Comparison of ENCODE assay signal across 11 mouse cellular contexts in genomic region chr12:89041429-89042107, GRCm38 (mm10).
DNase-seq lines count a peak whose midpoint lies in the region; ATAC-seq and TF ChIP-seq lines count a peak whose summit lies in the region.
"Had no signal": no experiment of that assay in that cellular context is flagged by ENCODE, and none has a peak within 500 bp of the region (broad histone marks: within the 10 kb centered on the region; RNA-seq: fewer than 3 reads in every experiment).

No protein-coding gene starts in this region.

- H3K4me1 ChIP-seq in kidney, embryonic 16.5 days (ENCODE audit: insufficient read depth, low read length): no peaks in the 10 kb centered on the region
- H3K4me1 ChIP-seq in embryonic facial prominence, embryonic 11.5 days (ENCODE audit: control insufficient read depth, insufficient read depth, low read length): no peaks in the 10 kb centered on the region
- peaks cover 6% of the 10 kb centered on the region for H3K4me1 ChIP-seq in midbrain, embryonic 13.5 days (replicated peaks)
- H3K4me1 ChIP-seq in heart, adult 2 months (ENCODE audit: control insufficient read depth, insufficient read depth, low read length): no peaks in the 10 kb centered on the region
- H3K4me1 ChIP-seq: limb, embryonic 15.5 days had no signal

- intact Hi-C loops in heart, adult 2 months (cut with DNase I): no loop called here

- no peak overlapping the region for H3K9ac ChIP-seq in kidney, embryonic 16.5 days (replicated peaks; ENCODE audit: low read length)
- no peak overlapping the region for H3K9ac ChIP-seq in embryonic facial prominence, embryonic 11.5 days (replicated peaks; ENCODE audit: low read length)
- no peak overlapping the region for H3K9ac ChIP-seq in midbrain, embryonic 13.5 days (replicated peaks)
- H3K9ac ChIP-seq in heart, adult 2 months (ENCODE audit: low read depth, low read length): no peak overlapping the region
- H3K9ac ChIP-seq: limb, embryonic 15.5 days had no signal

- H3K36me3 ChIP-seq in kidney, embryonic 16.5 days (ENCODE audit: insufficient read depth, low read length): no peaks in the 10 kb centered on the region
- no peaks in the 10 kb centered on the region for H3K36me3 ChIP-seq in embryonic facial prominence, embryonic 11.5 days (replicated peaks; ENCODE audit: control insufficient read depth, insufficient read depth, low read depth, low read length)
- H3K36me3 ChIP-seq in midbrain, embryonic 13.5 days: no peaks in the 10 kb centered on the region
- no peaks in the 10 kb centered on the region for H3K36me3 ChIP-seq in heart, adult 2 months (ENCODE audit: control insufficient read depth, insufficient read depth, low read length)
- H3K36me3 ChIP-seq: limb, embryonic 15.5 days had no signal

- no peak overlapping the region for H3K4me3 ChIP-seq in kidney, embryonic 16.5 days (ENCODE audit: low read length)
- H3K4me3 ChIP-seq in embryonic facial prominence, embryonic 11.5 days (ENCODE audit: low read depth, low read length): no peak overlapping the region
- no peak overlapping the region for H3K4me3 ChIP-seq in midbrain, embryonic 13.5 days (replicated peaks)
- no peak overlapping the region for H3K4me3 ChIP-seq in heart, adult 2 months
- H3K4me3 ChIP-seq: limb, embryonic 15.5 days had no signal

- H3K27me3 ChIP-seq in kidney, embryonic 16.5 days (ENCODE audit: insufficient read depth, low read length): no peaks in the 10 kb centered on the region
- no peaks in the 10 kb centered on the region for H3K27me3 ChIP-seq in embryonic facial prominence, embryonic 11.5 days (ENCODE audit: control insufficient read depth, insufficient read depth, low read length)
- H3K27me3 ChIP-seq in midbrain, embryonic 13.5 days: no peaks in the 10 kb centered on the region
- no peaks in the 10 kb centered on the region for H3K27me3 ChIP-seq in heart, adult 2 months (ENCODE audit: control insufficient read depth, insufficient read depth, low read length)
- H3K27me3 ChIP-seq: limb, embryonic 15.5 days had no signal

- peak; percentile 71 for ATAC-seq in kidney, embryonic 16.5 days (ENCODE audit: low FRiP score, low TSS enrichment)
- peak; percentile 44; the same call in 1 of the 2 replicates for ATAC-seq in embryonic facial prominence, embryonic 11.5 days (replicated peaks; ENCODE audit: insufficient number of reproducible peaks, low FRiP score, low TSS enrichment, low read depth)
- peak; percentile 76 for ATAC-seq in midbrain, embryonic 13.5 days
- ATAC-seq in inflammation-experienced regulatory T-cells, adult 6 months: no peak

- no peaks in the 10 kb centered on the region for H3K9me3 ChIP-seq in kidney, embryonic 16.5 days (ENCODE audit: low read length)
- H3K9me3 ChIP-seq in embryonic facial prominence, embryonic 11.5 days (replicated peaks; ENCODE audit: control insufficient read depth, low read length): no peaks in the 10 kb centered on the region
- H3K9me3 ChIP-seq in midbrain, embryonic 13.5 days: no peaks in the 10 kb centered on the region
- H3K9me3 ChIP-seq: limb, embryonic 15.5 days had no signal

- no peak overlapping the region for H3K27ac ChIP-seq in kidney, embryonic 16.5 days (ENCODE audit: low read length)
- no peak overlapping the region for H3K27ac ChIP-seq in embryonic facial prominence, embryonic 11.5 days (replicated peaks; ENCODE audit: low read depth, low read length)
- peak overlapping the region; percentile 31; the same call in 1 of the 2 replicates for H3K27ac ChIP-seq in midbrain, embryonic 13.5 days
- no peak overlapping the region for H3K27ac ChIP-seq in heart, adult 2 months
- H3K27ac ChIP-seq: limb, embryonic 15.5 days had no signal

- no peak for TF ChIP-seq EP300 in heart, adult 2 months (IDR thresholded peaks at IDR 0.05; ENCODE audit: insufficient read depth, low read depth, low read length)

- no peak overlapping the region for H3K4me2 ChIP-seq in kidney, embryonic 16.5 days (replicated peaks; ENCODE audit: low read depth, low read length)
- H3K4me2 ChIP-seq in embryonic facial prominence, embryonic 11.5 days (ENCODE audit: low read depth, low read length): no peak overlapping the region
- no peak overlapping the region for H3K4me2 ChIP-seq in midbrain, embryonic 13.5 days (replicated peaks)
- H3K4me2 ChIP-seq: limb, embryonic 15.5 days had no signal

- WGBS in kidney, embryonic 16.5 days: 67% methylated on average over 2 of the region's 2 CpGs
- 62% methylated on average over 2 of the region's 2 CpGs for WGBS in embryonic facial prominence, embryonic 11.5 days
- WGBS in midbrain, embryonic 13.5 days: 49% methylated on average over 2 of the region's 2 CpGs
- 75% methylated on average over 2 of the region's 2 CpGs for WGBS in heart, adult 2 months

- no peaks in the 10 kb centered on the region for H3K79me2 ChIP-seq in heart, adult 2 months (replicated peaks; ENCODE audit: control insufficient read depth, insufficient read depth, low read length)

- no peak for TF ChIP-seq CTCF in heart, adult 2 months (IDR thresholded peaks at IDR 0.05)

- DNase-seq in kidney, postnatal 25 days: no peak
- peak; percentile 5 to 6 for DNase-seq in cerebellum, adult 18-20 months
- no peak for DNase-seq in embryonic facial prominence, embryonic 11.5 days (ENCODE audit: low spot score)
- DNase-seq in adrenal gland, postnatal 14 days: no peak
- DNase-seq in heart, adult 2 months: no peak
- DNase-seq: gastrocnemius, postnatal 36 days; right cerebral cortex, postnatal 14 days had no signal

- TF ChIP-seq POLR2A in heart, adult 2 months (IDR thresholded peaks at IDR 0.05; ENCODE audit: insufficient read depth, low read depth, low read length): no peak

Comparison
In these comparisons a context has a peak if more than half of its experiments do, and no peak if none do; other contexts are left out.
1. DNase-seq: peak in cerebellum, adult 18-20 months (2 of 2); none in kidney, postnatal 25 days (0 of 2), embryonic facial prominence, embryonic 11.5 days (single experiment), adrenal gland, postnatal 14 days (single experiment) and heart, adult 2 months (0 of 2).